Mouse (Mus musculus) mouse embryonic stem cell (cell line): ENCODE measurements at regions not wholly inside any gene's neighbourhood (a gene's known extent, or its start where the extent isn't known, plus 50 kb on each side); places are given as distances from the start of the nearest gene placed in this dataset.

Experiments used
- in situ Hi-C, 2 experiments: fragments of 300-500 bp; cut with MboI; formaldehyde crosslinking; loops; 1 replicate in 1 of 2; 3 replicates in 1 of 2; pipeline ENCODE4 v1.14.3; 2019 to 2020; ENCODE audit warnings: low sequenced_read_pairs in 2 of 2, low pct_unique_long_range_greater_than_20kb in 1 of 2, mixed read lengths in 1 of 2; ENCODE audit not compliant: unreplicated experiment in 1 of 2

- in situ Hi-C loops = loop anchor here in 1 of 2 experiments (5.0 kb wide), 1 partner anchor 105 kb away; no protein-coding TSS in a partner anchor
These were observed 59.6 kb upstream of the Arntl start for GRCm38 (mm10) chr7:113147391-113148332.

DNA sequence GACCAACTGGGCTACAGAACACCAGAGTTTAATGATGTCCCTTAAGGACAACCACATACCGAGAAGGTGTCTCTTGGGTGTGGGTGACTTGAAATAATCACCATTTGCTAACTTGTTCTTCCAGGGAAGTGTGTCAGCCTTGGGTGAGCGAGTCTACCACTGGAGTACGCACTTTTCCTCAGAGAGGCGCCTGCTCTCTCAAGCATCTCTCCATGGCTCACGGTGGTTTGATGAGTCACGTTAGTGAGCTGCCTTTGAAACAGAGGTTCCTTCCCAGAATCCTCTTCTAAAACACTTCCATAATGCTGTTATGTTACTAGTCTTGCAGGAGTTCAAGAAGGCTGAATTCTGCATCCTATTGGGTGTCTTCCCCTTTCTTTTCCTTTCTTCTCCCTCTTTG lies 58.6 kb upstream of the Arntl start:
- in situ Hi-C loops = loop anchor here in 1 of 2 experiments (5.0 kb wide), 1 partner anchor 104 kb away; no protein-coding TSS in a partner anchor

- in situ Hi-C loops = loop anchor here in 1 of 2 experiments (5.0 kb wide), 1 partner anchor 102 kb away; no protein-coding TSS in a partner anchor
These were observed 57.2 kb upstream of the Arntl start for GRCm38 (mm10) chr7:113149966-113150470.

GRCm38 (mm10) chr7:113150789-113151188 lies 56.5 kb upstream of the Arntl start:
- in situ Hi-C loops = no loop called here

- in situ Hi-C loops = no loop called here
These were observed 55.8 kb upstream of the Arntl start for GRCm38 (mm10) chr7:113151499-113151898.

GRCm38 (mm10) chr7:113153386-113153785 lies 53.9 kb upstream of the Arntl start:
- in situ Hi-C loops = no loop called here

DNA sequence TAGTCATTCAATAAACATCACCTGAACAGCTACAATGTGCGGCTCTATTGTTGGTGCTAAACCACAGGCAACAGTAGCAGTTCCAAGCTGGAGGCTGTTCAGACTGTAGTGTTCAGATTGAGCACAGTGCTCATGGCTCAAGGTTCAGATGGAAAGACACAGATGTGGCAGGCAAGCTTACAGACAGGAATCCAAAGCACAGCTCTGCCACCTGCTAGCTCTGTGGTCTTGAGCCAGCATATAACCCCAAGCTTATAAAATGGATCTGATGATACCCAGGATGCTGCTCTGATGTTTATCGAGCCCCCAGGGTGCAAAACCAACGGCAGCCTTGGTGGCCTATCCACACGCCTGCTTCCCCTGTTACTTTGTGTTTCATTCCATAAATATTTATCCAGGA lies 53.2 kb upstream of the Arntl start:
- in situ Hi-C loops = no loop called here

DNA sequence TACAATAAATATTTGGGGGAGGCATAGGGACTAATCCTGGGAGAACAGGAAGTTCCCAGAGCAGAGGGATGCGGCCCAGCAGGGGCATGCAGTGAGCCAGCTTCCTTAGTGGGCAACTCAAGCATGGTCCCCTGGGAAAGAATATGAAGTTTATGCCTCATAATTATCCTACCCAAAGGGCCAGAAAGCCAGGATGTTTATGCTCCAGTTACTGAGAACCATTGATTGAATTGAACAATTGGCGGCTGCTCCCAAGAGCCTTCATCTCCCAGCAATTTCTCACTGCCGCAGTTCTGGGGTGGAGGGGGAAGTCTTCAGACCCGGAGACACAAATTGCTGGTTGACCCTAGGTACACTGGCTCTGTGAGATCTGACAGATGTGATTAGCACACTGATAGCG lies 50.9 kb upstream of the Arntl start:
- in situ Hi-C loops = no loop called here

DNA sequence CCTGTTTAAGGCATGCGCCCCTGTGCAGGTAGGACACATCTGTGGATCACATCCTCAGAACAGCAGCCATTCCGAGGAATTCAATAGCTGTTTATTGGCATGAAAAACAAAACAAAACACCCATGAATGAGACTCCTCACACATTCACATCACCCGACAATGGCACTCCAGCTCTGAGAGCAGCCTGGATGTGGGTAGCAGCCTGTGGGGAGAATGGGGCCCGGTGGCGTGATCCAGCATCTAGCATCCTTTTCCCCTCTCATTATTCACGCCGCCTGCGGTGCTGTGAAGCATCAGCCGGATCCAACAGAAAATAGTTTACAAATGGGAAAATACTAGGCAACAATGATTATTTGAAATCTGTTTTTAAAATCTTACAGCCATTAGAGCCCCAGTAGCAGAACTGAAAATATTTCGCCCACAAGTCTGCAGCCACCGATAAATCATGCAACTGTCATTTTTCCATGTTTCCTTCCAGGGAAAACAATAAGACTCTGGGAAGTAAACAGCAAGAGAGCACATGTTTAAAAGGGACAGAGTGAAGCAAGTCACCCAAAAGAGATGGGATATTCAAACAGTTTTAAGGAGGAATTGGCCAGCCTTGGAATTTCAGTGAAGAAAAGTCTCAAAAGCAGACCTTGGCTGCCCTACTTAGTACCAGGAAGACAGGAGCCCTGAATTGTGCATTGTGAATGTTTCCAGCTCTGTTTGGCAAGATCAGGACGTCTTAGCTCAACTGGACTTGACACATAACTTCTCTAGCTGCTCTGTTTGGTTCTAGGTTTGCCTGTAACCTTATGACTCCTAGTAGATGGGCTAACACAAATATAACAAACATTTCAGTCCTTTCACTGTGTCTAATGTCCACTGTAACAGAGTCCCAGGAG lies 50.2 kb upstream of the Arntl start:
- in situ Hi-C loops = no loop called here
